Mouse (Mus musculus) common myeloid progenitor, adult 5-6 weeks (primary cell): ENCODE measurements around the gene Slc43a1. TPM values are rescaled to one million over a fixed set of nuclear protein-coding genes. Genes with fewer than 3 reads are reported as not detected.

ENCODE experiments used
- ATAC-seq: replicated peaks from 2 replicates; pipeline ENCODE4 v1.8.0; 2016; ENCODE audit warnings: low read depth, mild to moderate bottlenecking, moderate TSS enrichment, inconsistent platforms; ENCODE audit not compliant: poor library complexity, severe bottlenecking
- total RNA-seq: library from RNA; stranded (forward); fragments of 200-1000, 187-1606 nt; gene quantifications from 2 replicates; pipeline ENCODE4 v1.2.3, GENCODE M21; 2017

Gene Slc43a1
- total RNA-seq, 1 experiment from 2014 or later = 21.0 TPM

DNA sequence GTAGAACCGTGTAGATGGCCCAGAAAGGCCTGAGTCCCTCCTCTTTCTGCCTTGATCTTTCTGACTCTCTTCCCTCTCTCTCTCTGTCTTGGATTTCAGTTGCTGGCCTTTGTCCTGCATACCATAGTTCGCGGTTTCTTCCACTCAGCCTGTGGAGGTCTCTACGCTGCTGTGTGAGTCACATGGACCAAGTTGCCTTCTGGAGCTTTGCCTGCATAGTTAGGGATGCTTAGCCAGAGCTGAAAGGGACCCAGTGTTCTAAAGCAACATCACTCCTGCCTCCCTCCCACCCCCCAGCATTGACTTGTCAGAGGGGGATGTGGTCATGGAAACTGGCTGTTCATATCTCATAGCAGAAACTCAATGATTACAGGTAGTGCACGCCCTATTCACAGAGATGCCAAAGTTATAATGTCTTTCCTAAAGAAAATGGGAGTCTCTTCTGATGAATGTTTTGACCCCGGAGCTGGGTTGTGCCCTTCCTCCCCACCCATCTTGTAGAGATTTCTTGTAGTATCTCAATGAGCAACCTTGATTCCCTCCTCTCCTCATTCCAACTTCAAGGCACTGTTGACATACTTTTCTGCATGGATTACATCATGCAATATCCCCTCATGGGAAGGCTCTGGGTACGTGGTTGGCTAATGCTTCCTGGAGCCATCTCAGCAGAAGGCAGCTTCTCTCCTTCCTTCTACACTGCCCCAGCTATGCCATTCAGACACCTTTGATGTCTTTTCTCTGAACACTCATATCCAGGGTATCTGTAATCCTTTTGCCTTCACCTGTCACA lies 21.5 kb downstream of the Slc43a1 start:
- no peak for ATAC-seq

DNA sequence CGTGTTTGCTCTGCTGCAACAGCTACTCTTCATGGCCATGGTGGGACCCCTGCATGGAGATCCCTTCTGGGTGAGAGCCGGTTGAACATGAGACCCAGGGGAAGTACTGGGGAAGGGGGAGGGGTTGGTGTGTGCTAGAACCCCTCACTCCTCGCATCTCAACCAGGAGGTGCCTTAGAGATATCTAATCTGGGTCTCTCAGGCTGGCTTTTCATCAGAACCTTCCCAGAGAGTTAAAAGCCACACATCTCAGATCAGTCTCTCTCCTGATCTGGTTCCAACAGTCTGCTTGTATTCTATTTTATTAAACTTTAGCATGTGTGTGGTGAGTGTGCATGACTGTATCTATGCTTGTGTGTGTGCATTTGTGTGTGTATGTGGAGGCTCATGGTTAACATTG lies 22.8 kb downstream of the Slc43a1 start:
- no peak for ATAC-seq

DNA sequence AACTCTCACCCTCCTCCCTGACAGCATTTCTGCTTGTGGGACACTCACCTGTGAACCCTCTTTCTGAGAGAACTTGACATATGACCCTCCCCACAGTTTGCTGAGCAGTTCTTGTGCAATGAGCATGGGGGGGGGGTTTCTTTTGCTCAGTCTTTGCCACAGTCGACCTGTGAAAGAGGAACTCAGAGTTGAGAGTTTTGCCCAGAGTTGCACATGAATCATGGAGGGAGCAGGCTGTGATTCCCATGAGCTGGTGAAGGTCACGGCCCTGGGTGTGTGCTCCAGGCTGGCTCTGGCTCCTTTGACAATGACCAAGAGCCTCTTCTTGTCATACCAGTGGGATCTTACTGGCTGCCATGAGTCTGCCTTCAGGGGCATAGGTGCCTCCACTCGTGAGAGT lies 23.6 kb downstream of the Slc43a1 start:
- ATAC-seq = peak; percentile 46

DNA sequence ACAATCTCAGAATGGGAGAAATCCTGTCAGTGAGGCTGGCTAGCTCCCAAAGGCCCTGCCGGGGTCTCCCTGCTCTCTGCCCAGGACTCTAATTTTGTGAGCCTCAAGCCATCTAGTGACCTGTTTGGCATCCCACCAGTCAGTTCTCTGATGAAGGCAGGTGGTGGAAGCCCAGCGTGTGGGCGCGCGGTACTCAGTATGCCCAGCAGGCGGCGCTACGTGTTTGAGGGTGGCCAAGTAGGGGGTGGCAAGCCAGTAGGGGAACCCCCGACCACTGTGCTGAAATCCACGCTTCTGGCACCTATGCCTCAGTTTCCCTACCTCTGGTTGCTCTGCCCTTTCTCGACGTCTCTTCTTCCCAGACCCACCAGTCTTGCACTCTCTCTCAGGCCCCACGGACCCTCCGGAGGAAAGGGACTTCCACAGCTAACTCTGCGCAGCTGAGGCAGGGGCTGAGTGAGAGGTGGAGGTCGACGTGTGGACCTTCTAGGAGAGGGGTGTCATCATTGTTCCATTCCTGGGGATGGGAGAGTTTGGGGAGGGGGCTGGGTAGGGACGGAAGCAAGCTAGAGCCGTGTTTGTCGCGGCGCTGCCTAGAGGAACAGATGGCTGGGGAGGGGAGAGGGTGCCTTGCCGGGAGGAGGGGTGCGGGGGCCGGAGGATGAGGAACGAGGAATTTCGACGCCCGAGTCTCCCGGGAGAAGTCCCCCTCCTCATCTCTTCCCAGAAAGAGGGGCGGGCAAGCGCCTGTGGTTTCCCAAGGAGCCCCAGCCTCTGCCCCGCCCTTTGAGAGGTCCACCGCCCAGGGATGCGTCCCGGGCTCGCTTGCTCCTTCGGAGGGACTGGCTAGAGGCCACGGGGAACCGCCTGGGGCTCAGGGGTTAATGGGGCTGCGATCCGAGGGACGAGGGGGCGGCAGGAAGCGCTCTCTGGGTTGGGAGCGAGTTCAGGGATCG lies 27.2 kb downstream of the Slc43a1 start:
- ATAC-seq = peak; percentile 33; the same call in 1 of the 2 replicates

DNA sequence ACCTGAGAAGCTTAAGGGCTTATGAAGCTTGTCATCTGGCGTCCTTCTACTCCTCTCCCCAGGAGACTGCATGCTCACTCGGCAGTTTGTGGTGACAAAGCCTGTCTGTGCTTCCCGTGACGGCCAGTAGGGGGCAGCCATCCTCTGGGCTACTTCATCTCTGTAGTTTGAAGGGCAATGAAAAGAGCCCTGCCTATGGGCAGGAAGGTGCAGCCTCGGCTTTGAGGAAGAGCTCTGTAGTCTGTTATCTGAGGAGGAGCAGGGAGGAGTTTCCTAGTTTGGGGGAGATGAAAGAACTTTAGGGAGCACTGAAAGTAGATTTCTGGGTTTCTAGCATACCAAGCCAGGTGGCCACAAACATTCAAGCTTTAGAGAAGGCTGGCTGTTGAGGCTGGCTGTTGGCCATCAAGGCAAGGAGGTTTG lies 29.9 kb downstream of the Slc43a1 start:
- ATAC-seq = peak; percentile 67

DNA sequence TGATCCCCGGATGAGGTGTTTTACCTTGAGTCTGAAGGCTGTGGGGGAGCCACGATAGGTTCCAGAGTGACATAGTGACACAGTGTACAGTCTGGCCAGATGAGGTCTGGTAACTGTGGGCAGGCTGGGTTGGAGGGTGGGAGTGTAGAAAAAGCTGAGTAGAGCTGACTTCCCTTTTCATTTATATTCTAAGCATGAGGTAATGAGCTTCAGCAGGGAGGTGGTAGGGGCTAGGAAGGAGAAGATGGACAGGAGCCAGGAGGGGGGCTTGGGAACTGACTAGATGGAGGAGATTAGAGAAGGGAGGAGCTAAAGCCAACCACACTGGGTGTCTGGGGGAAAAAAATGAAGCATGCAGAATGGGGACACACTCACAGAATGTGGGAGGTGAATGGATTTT lies 30.3 kb downstream of the Slc43a1 start:
- ATAC-seq = peak; percentile 53

DNA sequence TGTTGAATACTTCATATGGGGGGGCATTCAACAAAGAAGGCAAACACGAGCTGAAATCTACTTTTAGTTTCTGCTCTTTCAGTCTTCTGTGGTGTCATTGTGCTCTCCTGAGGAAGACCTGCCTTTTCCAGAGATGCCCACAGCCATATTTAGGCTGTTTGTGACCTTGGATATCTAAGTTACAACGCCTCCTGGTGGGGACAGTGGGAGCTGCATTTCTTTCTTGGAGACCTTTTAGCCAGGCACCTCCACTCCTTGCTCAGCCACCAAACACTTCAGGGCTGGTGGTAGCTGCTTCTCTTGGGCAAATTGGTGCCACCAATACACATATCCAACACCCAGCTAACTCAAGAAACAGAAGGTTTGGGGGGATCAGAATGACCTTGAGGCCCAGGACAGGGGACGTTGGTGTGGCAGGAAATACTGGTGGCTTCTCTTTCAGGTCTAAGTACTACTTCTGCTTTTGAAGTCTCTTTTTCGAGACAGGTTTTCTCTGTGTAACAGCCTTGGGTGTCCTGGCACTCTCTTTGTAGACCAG lies 32.0 kb downstream of the Slc43a1 start:
- 0 out of 2 replicates have a peak, but pooled peaks have one; percentile 12 for ATAC-seq

DNA sequence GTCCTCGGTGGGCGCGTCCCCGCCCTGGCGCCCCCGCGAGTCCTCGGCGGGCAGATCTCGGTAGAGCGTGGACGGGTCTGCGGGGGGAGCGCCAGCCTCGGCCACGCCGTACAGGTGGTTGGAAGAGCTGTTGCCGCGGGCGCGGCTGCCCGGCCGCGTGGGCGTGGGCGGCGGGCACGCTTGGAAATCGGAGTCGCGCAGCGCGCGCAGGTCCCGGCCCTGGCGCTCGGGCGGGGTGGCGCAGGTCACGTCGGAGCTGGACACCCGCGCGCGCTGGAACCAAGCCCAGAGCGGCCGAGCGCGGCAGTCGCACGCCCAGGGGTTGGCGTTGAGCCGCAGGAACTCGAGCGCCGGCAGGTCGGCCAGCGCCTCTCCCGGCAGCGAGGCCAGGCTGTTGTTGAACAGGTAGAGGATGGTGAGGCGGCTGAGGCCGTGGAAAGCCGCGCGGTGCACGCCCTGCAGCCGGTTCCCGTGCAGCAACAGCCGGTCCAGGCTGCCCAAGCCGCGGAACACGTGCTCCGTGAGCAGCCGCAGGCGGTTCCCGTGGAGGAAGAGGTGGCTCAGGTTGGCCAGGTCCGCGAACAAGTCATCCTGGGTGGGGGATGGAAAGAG lies 33.6 kb downstream of the Slc43a1 start:
- ATAC-seq = no peak

DNA sequence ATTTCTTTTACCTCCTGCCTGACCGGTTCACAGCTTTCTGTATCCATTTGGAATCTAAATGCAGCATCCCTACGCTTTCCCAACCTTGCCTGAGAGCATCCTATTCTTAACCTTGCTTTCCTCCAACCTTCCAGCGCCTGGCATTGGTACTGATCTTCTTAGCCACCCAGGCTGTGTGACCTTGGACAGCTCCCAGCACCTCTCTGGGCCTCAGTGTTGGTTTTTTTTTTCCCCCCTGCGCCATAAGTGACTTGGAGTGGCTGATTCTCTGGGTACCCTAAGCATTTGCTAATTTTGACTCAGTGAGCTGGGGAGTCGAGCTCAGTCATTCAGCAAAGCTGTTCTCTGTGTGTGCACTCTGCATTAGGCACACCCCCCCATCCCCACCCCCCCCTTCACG lies 37.2 kb downstream of the Slc43a1 start:
- ATAC-seq = no peak

DNA sequence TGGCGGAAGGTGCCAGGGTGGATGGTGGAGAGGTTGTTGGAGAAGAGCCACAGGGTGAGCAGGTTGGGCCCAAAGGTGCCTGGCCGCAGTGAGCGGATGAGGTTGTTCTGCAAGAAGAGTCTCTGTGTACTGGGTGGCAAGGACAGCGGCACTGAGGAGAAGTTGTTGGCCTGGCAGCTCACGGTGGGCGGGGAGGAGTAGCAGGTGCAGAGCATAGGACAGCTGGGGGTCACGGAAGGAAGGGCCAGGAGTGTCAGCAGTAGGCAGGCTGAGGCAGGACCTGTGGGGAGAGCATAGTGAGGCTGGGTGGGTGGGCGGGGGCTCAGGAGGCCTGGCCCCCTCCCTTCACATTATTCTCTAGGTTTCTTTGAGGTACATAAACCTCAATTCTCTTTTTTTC lies 41.9 kb downstream of the Slc43a1 start:
- no peak for ATAC-seq

DNA sequence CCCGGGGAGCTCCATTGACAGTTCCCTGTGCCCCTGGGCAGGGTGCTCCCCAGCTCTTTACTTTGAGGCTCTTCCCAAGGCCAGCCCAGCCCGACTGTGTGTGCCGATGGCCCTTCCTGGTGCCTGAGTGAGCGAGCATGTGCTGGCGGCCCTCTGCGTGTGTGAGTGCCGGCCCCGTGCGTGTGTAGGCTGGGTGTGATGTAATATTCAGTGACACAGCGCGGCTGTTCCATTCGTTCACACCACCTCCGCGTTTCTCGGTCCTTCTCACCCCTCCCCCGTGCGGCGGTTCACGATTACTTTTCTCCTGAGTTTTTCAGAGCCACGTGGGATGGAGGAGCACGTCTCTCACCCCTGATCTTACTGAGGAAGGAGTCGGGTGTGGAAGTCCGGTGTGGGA lies 44.0 kb downstream of the Slc43a1 start:
- peak; percentile 71 for ATAC-seq

DNA sequence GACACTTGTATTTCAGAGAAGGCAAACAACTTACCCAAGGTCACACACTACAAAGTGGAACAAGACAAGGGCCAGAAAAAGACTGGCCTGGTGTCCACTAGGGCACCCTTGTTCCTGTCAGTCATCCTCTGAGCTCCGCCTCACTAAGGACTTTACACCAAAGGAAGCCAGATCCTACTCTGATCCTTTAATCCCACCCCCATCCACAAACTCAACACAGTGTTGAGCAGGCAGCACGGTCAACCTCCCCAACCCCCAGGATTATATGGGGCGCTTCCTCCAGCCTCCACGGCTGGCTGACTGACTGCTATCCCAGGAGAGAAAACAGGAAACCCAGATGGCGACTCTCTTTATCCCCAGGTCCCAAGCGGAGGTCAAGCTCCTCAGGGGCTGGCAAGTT lies 44.4 kb downstream of the Slc43a1 start:
- no peak for ATAC-seq

DNA sequence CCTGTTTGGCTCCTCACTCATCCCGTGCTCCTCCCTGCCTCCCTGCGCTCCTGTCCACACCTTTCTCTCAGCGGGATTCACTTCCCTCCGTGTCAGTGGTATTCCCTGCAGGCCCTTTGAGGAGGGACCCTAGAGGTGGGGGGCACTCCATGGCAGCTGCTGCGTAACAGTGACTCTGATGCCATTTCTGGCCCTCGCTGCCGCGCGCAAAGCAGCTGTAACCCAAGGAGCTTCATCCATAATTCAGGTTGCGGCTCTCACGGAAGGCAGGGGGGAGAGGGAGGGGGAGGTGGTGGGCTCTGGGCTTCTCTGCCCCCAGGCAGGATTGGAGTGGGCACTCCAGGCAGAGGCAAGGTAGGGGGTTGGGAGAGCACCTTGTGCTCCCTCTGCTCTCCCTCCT lies 44.9 kb downstream of the Slc43a1 start:
- no peak for ATAC-seq

DNA sequence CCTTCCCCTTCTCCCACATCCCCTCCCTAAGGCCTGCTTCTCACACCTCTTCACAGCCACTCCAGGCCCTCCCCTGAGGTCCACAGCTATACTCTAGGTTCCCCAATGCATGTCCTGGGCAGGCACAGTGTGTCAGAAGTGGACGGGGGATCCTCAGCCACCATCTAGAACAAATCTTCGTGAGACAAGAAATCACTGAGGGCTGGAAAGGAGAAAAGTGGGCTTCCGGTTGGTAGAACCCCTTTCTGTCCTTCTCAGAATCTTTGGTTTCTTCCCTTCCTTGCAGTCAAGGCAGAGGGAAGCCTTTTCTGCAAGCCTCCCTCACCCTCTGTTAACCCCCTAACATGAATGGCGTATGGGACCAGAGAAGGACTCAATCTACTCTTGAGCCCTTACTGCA lies 45.3 kb downstream of the Slc43a1 start:
- no peak for ATAC-seq

DNA sequence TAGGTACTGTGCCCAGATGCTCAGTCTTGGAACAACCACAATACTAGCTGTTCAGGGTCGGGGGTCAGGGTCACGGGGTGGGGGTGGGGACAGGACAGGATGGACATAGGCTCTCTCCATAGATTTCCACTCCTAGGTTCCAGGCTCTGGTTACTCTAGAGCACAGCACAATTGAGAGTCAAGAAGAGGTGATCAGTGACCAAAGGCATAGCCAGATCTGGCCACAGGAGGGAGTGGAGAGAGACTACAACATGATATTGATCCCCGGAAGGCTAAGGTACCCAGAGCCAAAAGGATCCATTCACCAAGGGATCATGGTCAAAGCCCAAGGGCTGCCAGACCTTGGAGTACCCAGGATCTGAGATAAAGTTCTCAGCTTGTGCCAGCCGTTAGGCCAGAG lies 46.0 kb downstream of the Slc43a1 start:
- ATAC-seq = no peak

DNA sequence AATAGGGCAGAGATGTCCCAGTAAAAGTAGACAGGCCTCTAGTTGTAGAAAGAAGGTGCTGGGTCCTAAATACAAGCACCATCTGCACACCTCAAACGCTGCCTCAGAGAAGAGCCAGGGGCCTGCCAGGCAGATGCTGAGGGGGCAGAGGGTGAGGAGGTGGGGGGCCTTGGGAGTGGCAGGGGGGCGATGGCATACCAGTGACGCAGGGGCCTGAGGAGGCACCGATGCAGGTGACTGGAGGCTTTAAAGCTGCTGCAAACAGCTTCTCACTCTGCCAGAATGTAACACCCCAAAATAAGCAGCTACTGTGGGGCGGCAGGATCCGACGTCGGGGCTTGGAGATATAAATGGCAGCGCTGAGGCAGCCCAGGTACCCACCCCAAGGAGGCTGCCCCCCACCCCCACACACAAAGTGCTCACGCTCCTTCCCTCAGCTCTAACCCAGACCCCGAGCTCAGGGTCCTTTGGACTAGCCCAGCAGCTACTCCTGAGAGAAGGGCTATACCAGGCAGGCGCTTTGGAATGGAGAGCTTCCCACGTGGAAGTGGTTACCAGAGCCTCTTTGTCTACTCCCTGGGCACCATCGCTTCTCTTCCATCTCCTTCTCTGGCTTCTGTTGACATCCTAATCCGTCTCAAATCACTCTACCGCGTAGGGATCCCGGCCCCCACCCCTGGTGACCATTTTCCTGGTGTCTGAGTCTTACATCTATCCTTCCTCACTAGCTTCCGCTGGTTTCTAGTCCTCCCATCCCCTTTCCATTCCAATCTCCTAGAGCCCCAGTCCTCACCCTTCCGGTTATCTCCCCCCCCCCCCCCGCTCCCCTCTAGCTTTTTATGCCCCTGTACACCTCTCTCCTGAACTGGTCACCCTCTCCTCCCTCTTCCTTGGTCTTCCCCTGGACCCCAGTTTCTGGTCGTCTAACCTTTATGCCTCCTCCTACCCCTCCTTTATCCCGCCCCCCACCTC lies 46.7 kb downstream of the Slc43a1 start:
- ATAC-seq = no peak

DNA sequence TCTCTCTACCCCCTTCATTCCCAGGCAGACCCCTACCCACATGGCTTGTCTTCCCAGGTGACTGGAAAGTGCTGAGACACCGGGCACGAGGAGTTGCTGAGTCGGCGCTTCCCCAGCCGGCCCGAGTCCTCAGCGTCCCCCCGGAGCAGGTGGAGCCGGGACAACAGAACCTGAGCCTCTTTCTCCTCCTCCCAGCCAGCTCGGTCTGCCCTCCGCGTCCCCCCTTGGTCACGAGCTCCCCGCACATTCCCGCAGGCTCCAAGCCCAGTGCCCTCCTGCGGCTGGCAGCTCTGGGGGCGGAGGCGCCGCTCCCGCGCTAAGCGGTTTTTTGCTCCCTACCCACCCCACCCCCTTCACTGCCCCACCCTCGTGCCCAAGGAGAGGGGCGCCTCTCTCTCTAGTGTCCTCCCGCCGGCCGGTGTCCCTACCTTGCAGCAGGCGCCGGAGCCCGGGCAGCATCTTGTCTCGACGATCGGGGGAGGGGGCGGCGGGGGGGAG lies 47.6 kb downstream of the Slc43a1 start, which contains the start of gene Rtn4rl2:
TSS of gene Rtn4rl2 (minus strand) at position 477 of the 498 bp plus-strand sequence.
- ATAC-seq = no peak

DNA sequence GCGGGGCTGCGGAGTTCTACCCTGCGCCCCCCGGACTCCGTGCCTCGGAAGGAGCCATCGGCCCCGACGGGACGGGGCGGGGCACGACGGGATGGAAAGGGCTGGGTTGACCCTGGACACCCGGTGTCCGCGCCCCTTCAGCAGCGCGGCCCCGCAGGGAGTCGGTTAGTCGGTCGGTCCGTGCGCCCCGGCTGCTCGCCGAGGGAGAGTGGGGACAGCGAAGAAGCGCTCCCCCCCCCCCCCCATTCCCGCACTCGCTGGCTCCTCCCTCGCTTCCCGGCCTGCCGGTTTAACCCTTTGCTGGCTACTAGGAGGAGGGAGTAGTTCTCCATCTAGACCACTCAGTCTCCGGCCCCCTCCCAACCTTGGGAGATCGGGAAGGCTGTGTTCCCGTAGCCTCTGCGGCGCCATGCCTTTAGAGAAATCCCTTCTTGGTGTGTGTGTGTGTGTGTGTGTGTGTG lies 48.2 kb downstream of the Slc43a1 start:
- ATAC-seq = no peak
